Mouse (Mus musculus): Measurements from ENCODE around the gene Acsm5. TPM values are rescaled to one million over a fixed set of nuclear protein-coding genes. Genes with fewer than 3 reads are reported as not detected.

Gene Acsm5
- polyA plus RNA-seq, 1 experiment, result 0.29 TPM

GRCm38 (mm10) chr7:119516272-119516558, 3.0 kb upstream of the Acsm5 start:
- H3K4me3 ChIP-seq (ENCODE audit: insufficient read depth, low read length), result no peak overlapping the region
- H3K27ac ChIP-seq (ENCODE audit: insufficient read depth, low read length), result no peak overlapping the region
- no peaks in the 10 kb centered on the region for H3K4me1 ChIP-seq (ENCODE audit: control insufficient read depth, insufficient read depth, low read length)
- no peak for TF ChIP-seq CTCF (IDR thresholded peaks at IDR 0.05; ENCODE audit: extremely low read depth, insufficient read depth, low read length)
- no peak for TF ChIP-seq POLR2A (IDR thresholded peaks at IDR 0.05; ENCODE audit: extremely low read depth, insufficient read depth, low read length)

GRCm38 (mm10) chr7:119519654-119520053, 391 bp downstream of the Acsm5 start:
- TF ChIP-seq CTCF (IDR thresholded peaks at IDR 0.05; ENCODE audit: extremely low read depth, insufficient read depth, low read length) (peak; percentile 87), POLR2A (IDR thresholded peaks at IDR 0.05; ENCODE audit: extremely low read depth, insufficient read depth, low read length) (no peak)
- Histone ChIP-seq H3K4me1 (ENCODE audit: control insufficient read depth, insufficient read depth, low read length) (no peaks in the 10 kb centered on the region), H3K27ac (ENCODE audit: insufficient read depth, low read length) (no peak overlapping the region), H3K4me3 (ENCODE audit: insufficient read depth, low read length) (no peak overlapping the region)

- H3K4me1 ChIP-seq (ENCODE audit: control insufficient read depth, insufficient read depth, low read length), result no peaks in the 10 kb centered on the region; the same call in 1 of the 2 replicates
- H3K27ac ChIP-seq (ENCODE audit: insufficient read depth, low read length), result no peak overlapping the region
- H3K4me3 ChIP-seq (ENCODE audit: insufficient read depth, low read length), result no peak overlapping the region
- TF ChIP-seq CTCF (IDR thresholded peaks at IDR 0.05; ENCODE audit: extremely low read depth, insufficient read depth, low read length) (no peak), POLR2A (IDR thresholded peaks at IDR 0.05; ENCODE audit: extremely low read depth, insufficient read depth, low read length) (no peak)
Measured at GRCm38 (mm10) chr7:119521816-119522215, 2.6 kb downstream of the Acsm5 start.

GRCm38 (mm10) chr7:119522385-119522784, 3.1 kb downstream of the Acsm5 start:
- Histone ChIP-seq H3K27ac (ENCODE audit: insufficient read depth, low read length) (no peak overlapping the region), H3K4me3 (ENCODE audit: insufficient read depth, low read length) (no peak overlapping the region), H3K4me1 (ENCODE audit: control insufficient read depth, insufficient read depth, low read length) (no peaks in the 10 kb centered on the region; the same call in 1 of the 2 replicates)
- TF ChIP-seq POLR2A (IDR thresholded peaks at IDR 0.05; ENCODE audit: extremely low read depth, insufficient read depth, low read length) (no peak), CTCF (IDR thresholded peaks at IDR 0.05; ENCODE audit: extremely low read depth, insufficient read depth, low read length) (no peak)

- no peak within 1 kb of the TSS for H3K27ac ChIP-seq (ENCODE audit: insufficient read depth, low read length)
- no peak within 1 kb of the TSS for H3K4me3 ChIP-seq (ENCODE audit: insufficient read depth, low read length)
- no peak for TF ChIP-seq CTCF (IDR thresholded peaks at IDR 0.05; ENCODE audit: extremely low read depth, insufficient read depth, low read length)
- TF ChIP-seq POLR2A (IDR thresholded peaks at IDR 0.05; ENCODE audit: extremely low read depth, insufficient read depth, low read length), result no peak
- H3K4me1 ChIP-seq (ENCODE audit: control insufficient read depth, insufficient read depth, low read length), result no peaks in the 10 kb centered on the region; the same call in 1 of the 2 replicates
Measured at GRCm38 (mm10) chr7:119523389-119523788, 4.1 kb downstream of the Acsm5 start, which contains the start of gene Pdilt. Pdilt (minus strand) TSS chr7:119523489.

- TF ChIP-seq CTCF (IDR thresholded peaks at IDR 0.05; ENCODE audit: extremely low read depth, insufficient read depth, low read length) (no peak), POLR2A (IDR thresholded peaks at IDR 0.05; ENCODE audit: extremely low read depth, insufficient read depth, low read length) (no peak)
- no peak overlapping the region for H3K4me3 ChIP-seq (ENCODE audit: insufficient read depth, low read length)
- H3K4me1 ChIP-seq (ENCODE audit: control insufficient read depth, insufficient read depth, low read length), result no peaks in the 10 kb centered on the region; the same call in 1 of the 2 replicates
- H3K27ac ChIP-seq (ENCODE audit: insufficient read depth, low read length), result no peak overlapping the region
Measured at GRCm38 (mm10) chr7:119525881-119526281, 6.6 kb downstream of the Acsm5 start.

GRCm38 (mm10) chr7:119526486-119526885, 7.2 kb downstream of the Acsm5 start:
- H3K4me3 ChIP-seq (ENCODE audit: insufficient read depth, low read length), result no peak overlapping the region
- no peak overlapping the region for H3K27ac ChIP-seq (ENCODE audit: insufficient read depth, low read length)
- no peak for TF ChIP-seq POLR2A (IDR thresholded peaks at IDR 0.05; ENCODE audit: extremely low read depth, insufficient read depth, low read length)
- no peak for TF ChIP-seq CTCF (IDR thresholded peaks at IDR 0.05; ENCODE audit: extremely low read depth, insufficient read depth, low read length)
- no peaks in the 10 kb centered on the region; the same call in 1 of the 2 replicates for H3K4me1 ChIP-seq (ENCODE audit: control insufficient read depth, insufficient read depth, low read length)

GRCm38 (mm10) chr7:119527135-119527534, 7.9 kb downstream of the Acsm5 start:
- TF ChIP-seq CTCF (IDR thresholded peaks at IDR 0.05; ENCODE audit: extremely low read depth, insufficient read depth, low read length) (no peak), POLR2A (IDR thresholded peaks at IDR 0.05; ENCODE audit: extremely low read depth, insufficient read depth, low read length) (no peak)

GRCm38 (mm10) chr7:119527548-119527947, 8.3 kb downstream of the Acsm5 start:
- Histone ChIP-seq H3K4me1 (ENCODE audit: control insufficient read depth, insufficient read depth, low read length) (no peaks in the 10 kb centered on the region; the same call in 1 of the 2 replicates), H3K4me3 (ENCODE audit: insufficient read depth, low read length) (no peak overlapping the region), H3K27ac (ENCODE audit: insufficient read depth, low read length) (no peak overlapping the region)
- TF ChIP-seq CTCF (IDR thresholded peaks at IDR 0.05; ENCODE audit: extremely low read depth, insufficient read depth, low read length) (no peak), POLR2A (IDR thresholded peaks at IDR 0.05; ENCODE audit: extremely low read depth, insufficient read depth, low read length) (no peak)

More at GRCm38 (mm10) chr7:119527135-119527534, 7.9 kb downstream of the Acsm5 start:
- Histone ChIP-seq H3K27ac (ENCODE audit: insufficient read depth, low read length) (no peak overlapping the region), H3K4me1 (ENCODE audit: control insufficient read depth, insufficient read depth, low read length) (no peaks in the 10 kb centered on the region; the same call in 1 of the 2 replicates), H3K4me3 (ENCODE audit: insufficient read depth, low read length) (no peak overlapping the region)

GRCm38 (mm10) chr7:119528617-119529016, 9.4 kb downstream of the Acsm5 start:
- Histone ChIP-seq H3K27ac (ENCODE audit: insufficient read depth, low read length) (no peak overlapping the region), H3K4me3 (ENCODE audit: insufficient read depth, low read length) (no peak overlapping the region), H3K4me1 (ENCODE audit: control insufficient read depth, insufficient read depth, low read length) (no peaks in the 10 kb centered on the region; the same call in 1 of the 2 replicates)
- TF ChIP-seq POLR2A (IDR thresholded peaks at IDR 0.05; ENCODE audit: extremely low read depth, insufficient read depth, low read length) (no peak), CTCF (IDR thresholded peaks at IDR 0.05; ENCODE audit: extremely low read depth, insufficient read depth, low read length) (no peak)

Data from cortical plate, adult 2 months (tissue).